Mouse (Mus musculus): ENCODE measurements around the gene Slc28a2. TPM values are rescaled to one million over a fixed set of nuclear protein-coding genes. Genes with fewer than 3 reads are reported as not detected.

Gene Slc28a2
- polyA plus RNA-seq, 1 experiment from 2014 or later, result 0.15 TPM

Other genes with a start within 250 kb of the Slc28a2 start
- not detected in 2 replicates for gene Patl2, start 240.3 kb upstream of the Slc28a2 start, polyA plus RNA-seq (2015; fragmentation: Nextera tagmentation; extraction: Ambion mirVana)
- not detected in 2 replicates for gene Terb2, start 240.2 kb upstream of the Slc28a2 start, polyA plus RNA-seq (2015; fragmentation: Nextera tagmentation; extraction: Ambion mirVana)
- 16.2 and 16.4 TPM in 2 replicates for gene Sord, start 191.7 kb upstream of the Slc28a2 start, polyA plus RNA-seq (2015; fragmentation: Nextera tagmentation; extraction: Ambion mirVana)
- gene Duox2, start 128.0 kb upstream of the Slc28a2 start, polyA plus RNA-seq (2015; fragmentation: Nextera tagmentation; extraction: Ambion mirVana), result not detected in 2 replicates
- not detected in 2 replicates for gene Duoxa2, start 127.6 kb upstream of the Slc28a2 start, polyA plus RNA-seq (2015; fragmentation: Nextera tagmentation; extraction: Ambion mirVana)
- gene Duoxa1, start 112.7 kb upstream of the Slc28a2 start, polyA plus RNA-seq (2015; fragmentation: Nextera tagmentation; extraction: Ambion mirVana), result 0.12 TPM in 1 of 2 replicates, not detected in the other
- gene Duox1, start 110.8 kb upstream of the Slc28a2 start, polyA plus RNA-seq (2015; fragmentation: Nextera tagmentation; extraction: Ambion mirVana), result 0.10 and 0.11 TPM in 2 replicates
- 6.6 and 9.5 TPM in 2 replicates for gene Shf, start 57.3 kb upstream of the Slc28a2 start, polyA plus RNA-seq (2015; fragmentation: Nextera tagmentation; extraction: Ambion mirVana)
- not detected in 2 replicates for gene Gm14085, start 58.5 kb downstream of the Slc28a2 start, polyA plus RNA-seq (2015; fragmentation: Nextera tagmentation; extraction: Ambion mirVana)
- gene Gatm, start 184.8 kb downstream of the Slc28a2 start, polyA plus RNA-seq (2015; fragmentation: Nextera tagmentation; extraction: Ambion mirVana), result 30.6 and 32.0 TPM in 2 replicates
- not detected in 2 replicates for gene AA467197, start 210.5 kb downstream of the Slc28a2 start, polyA plus RNA-seq (2015; fragmentation: Nextera tagmentation; extraction: Ambion mirVana)